In genomic region chr1:23257306-23257895, GRCm38 (mm10) we compare ENCODE assay signal across 8 mouse cellular contexts.
A peak's percentile ranks its signal among the peaks of the same experiment; 100 is the strongest.
DNase-seq lines count a peak whose midpoint lies in the region; ATAC-seq and TF ChIP-seq lines count a peak whose summit lies in the region.

No protein-coding gene starts in this region.

- H3K9me3 ChIP-seq in embryonic facial prominence, embryonic 10.5 days, result no peaks in the 10 kb centered on the region
- no peaks in the 10 kb centered on the region for H3K9me3 ChIP-seq in hindbrain, embryonic 10.5 days
- no peaks in the 10 kb centered on the region for H3K9me3 ChIP-seq in midbrain, embryonic 11.5 days (ENCODE audit: control insufficient read depth, low read length)

- DNase-seq in left cerebral cortex, adult 2 months (ENCODE audit: extremely low spot score in 1 of 2, low spot score in 2 of 2), result no peak
- no peak for DNase-seq in left cerebral cortex, adult 11 months (ENCODE audit: low spot score)
- DNase-seq in embryonic facial prominence, embryonic 10.5 days (ENCODE audit: low spot score), result peak; percentile 15
- no peak for DNase-seq in hindbrain, embryonic 10.5 days (ENCODE audit: low spot score)
- DNase-seq in midbrain, embryonic 11.5 days (ENCODE audit: low spot score, missing footprints), result no peak
- no peak for DNase-seq in thymus, postnatal 14 days
- no peak for DNase-seq in gastrocnemius, postnatal 25 days
- DNase-seq in spleen, postnatal 10 days (ENCODE audit: low spot score in 2 of 2), result no peak

- intact Hi-C loops in left cerebral cortex, adult 2 months (cut with DNase I), result loop anchor here (10.0 kb wide), 2 partner anchors 313 to 453 kb away; partner anchors contain the start of gene Rims1

- H3K27ac ChIP-seq in left cerebral cortex, adult 2 months, result peak overlapping the region; percentile 88
- peak overlapping the region; percentile 93 for H3K27ac ChIP-seq in embryonic facial prominence, embryonic 10.5 days (replicated peaks)
- H3K27ac ChIP-seq in hindbrain, embryonic 10.5 days, result peak overlapping the region; percentile 97
- no peak overlapping the region for H3K27ac ChIP-seq in midbrain, embryonic 11.5 days (ENCODE audit: low read depth, low read length)

- peaks cover 5% of the 10 kb centered on the region for H3K4me1 ChIP-seq in embryonic facial prominence, embryonic 10.5 days
- peaks cover 21% of the 10 kb centered on the region for H3K4me1 ChIP-seq in hindbrain, embryonic 10.5 days (replicated peaks)
- peaks cover 2% of the 10 kb centered on the region; the same call in 1 of the 2 replicates for H3K4me1 ChIP-seq in midbrain, embryonic 11.5 days (ENCODE audit: control insufficient read depth, insufficient read depth, low read length)

- peak overlapping the region; percentile 60 for H3K4me2 ChIP-seq in midbrain, embryonic 11.5 days

- no peaks in the 10 kb centered on the region for H3K27me3 ChIP-seq in embryonic facial prominence, embryonic 10.5 days (replicated peaks; ENCODE audit: low read depth, poor library complexity, severe bottlenecking)
- H3K27me3 ChIP-seq in hindbrain, embryonic 10.5 days (ENCODE audit: insufficient read depth, poor library complexity, severe bottlenecking), result peaks cover 4% of the 10 kb centered on the region; the same call in 1 of the 2 replicates
- H3K27me3 ChIP-seq in midbrain, embryonic 11.5 days (ENCODE audit: control insufficient read depth, insufficient read depth, low read length), result no peaks in the 10 kb centered on the region

- no peak for ATAC-seq in midbrain, embryonic 11.5 days (ENCODE audit: low FRiP score)

- peak overlapping the region; percentile 82 for H3K4me3 ChIP-seq in left cerebral cortex, adult 2 months
- H3K4me3 ChIP-seq in embryonic facial prominence, embryonic 10.5 days, result peak overlapping the region; percentile 82
- peak overlapping the region; percentile 80 for H3K4me3 ChIP-seq in hindbrain, embryonic 10.5 days
- peak overlapping the region; percentile 76 for H3K4me3 ChIP-seq in midbrain, embryonic 11.5 days (ENCODE audit: low read depth, low read length)

- no peak; the same call in 1 of the 2 replicates for TF ChIP-seq CTCF in left cerebral cortex, adult 2 months (IDR thresholded peaks at IDR 0.05)

- H3K36me3 ChIP-seq in embryonic facial prominence, embryonic 10.5 days (replicated peaks), result no peaks in the 10 kb centered on the region
- 0 out of 2 replicates have a peak, but pooled peaks cover 3% of the 10 kb centered on the region for H3K36me3 ChIP-seq in hindbrain, embryonic 10.5 days
- H3K36me3 ChIP-seq in midbrain, embryonic 11.5 days (ENCODE audit: control insufficient read depth, insufficient read depth, low read length), result no peaks in the 10 kb centered on the region

- peak overlapping the region; percentile 83 for H3K9ac ChIP-seq in midbrain, embryonic 11.5 days (ENCODE audit: low read length)

- WGBS in embryonic facial prominence, embryonic 10.5 days, result 37% methylated on average over 10 of the region's 10 CpGs
- 36% methylated on average over 10 of the region's 10 CpGs for WGBS in hindbrain, embryonic 10.5 days
- 30% methylated on average over 10 of the region's 10 CpGs for WGBS in midbrain, embryonic 11.5 days
